Mouse (Mus musculus) small intestine, adult 2 months (tissue): Measurements from ENCODE around the gene Sema4d.

Experiments used
- CTCF ChIP-seq: fragments of 200-500 bp; IDR thresholded peaks from 2 replicates; pipeline ENCODE4 v1.5.1; 2012; ENCODE audit warnings: low read depth, mild to moderate bottlenecking, control low read depth, inconsistent platforms, low read length, moderate library complexity, mixed read lengths; ENCODE audit not compliant: insufficient replicate concordance, insufficient read length; ENCODE audit errors: extremely low read depth
- POLR2A ChIP-seq: fragments of 200-500 bp; IDR thresholded peaks from 2 replicates; pipeline ENCODE4 v1.6.1; 2012; ENCODE audit warnings: low read depth, mild to moderate bottlenecking, control low read depth, inconsistent platforms, low read length, moderate library complexity

DNA sequence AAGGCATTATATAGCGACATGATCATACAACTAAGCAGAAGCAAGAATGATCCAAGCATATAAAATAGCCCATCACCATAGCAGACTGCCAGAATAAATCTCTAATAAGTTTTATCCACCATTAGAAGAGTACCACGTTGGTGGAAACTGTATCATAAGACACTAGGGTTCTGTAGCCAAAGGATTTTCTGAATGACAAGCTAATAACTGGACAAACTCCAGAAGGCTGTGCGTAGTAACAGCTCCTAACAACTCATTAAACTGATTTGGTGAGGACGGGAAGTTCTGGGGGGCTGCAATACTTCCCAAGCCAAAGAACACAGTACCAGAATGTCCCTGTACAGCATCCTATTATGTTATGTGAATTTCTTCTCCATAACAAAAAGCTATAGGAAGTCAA, 26.8 kb downstream of the Sema4d start:
- TF ChIP-seq POLR2A (no peak), CTCF (no peak)
